Mouse (Mus musculus) erythroid progenitor cell, adult 5-6 weeks (primary cell): ENCODE measurements around the gene Rap1gap2. TPM values are rescaled to one million over a fixed set of nuclear protein-coding genes. Genes with fewer than 3 reads are reported as not detected.
A peak's percentile ranks its signal among the peaks of the same experiment; 100 is the strongest.

Experiments
- ATAC-seq: replicated peaks from 2 replicates; pipeline ENCODE4 v1.8.0; 2016; ENCODE audit warnings: moderate number of reproducible peaks, mild to moderate bottlenecking, moderate TSS enrichment, inconsistent platforms; ENCODE audit not compliant: poor library complexity, low FRiP score, severe bottlenecking
- total RNA-seq, 2 experiments: library from RNA; stranded (forward) in 1 of 2; stranded (reverse) in 1 of 2; fragments of 150-400 nt in 1 of 2; fragments of 186-747, 209-891 nt in 1 of 2; gene quantifications; 2 replicates each; pipeline versions ENCODE4 v1.2.3 to v1.2.4; 2015 to 2017; ENCODE audit warnings: low replicate concordance in 2 of 2

The Rap1gap2 gene
- total RNA-seq, 2 experiments from 2014 or later: 1.3 to 3.0 TPM

DNA sequence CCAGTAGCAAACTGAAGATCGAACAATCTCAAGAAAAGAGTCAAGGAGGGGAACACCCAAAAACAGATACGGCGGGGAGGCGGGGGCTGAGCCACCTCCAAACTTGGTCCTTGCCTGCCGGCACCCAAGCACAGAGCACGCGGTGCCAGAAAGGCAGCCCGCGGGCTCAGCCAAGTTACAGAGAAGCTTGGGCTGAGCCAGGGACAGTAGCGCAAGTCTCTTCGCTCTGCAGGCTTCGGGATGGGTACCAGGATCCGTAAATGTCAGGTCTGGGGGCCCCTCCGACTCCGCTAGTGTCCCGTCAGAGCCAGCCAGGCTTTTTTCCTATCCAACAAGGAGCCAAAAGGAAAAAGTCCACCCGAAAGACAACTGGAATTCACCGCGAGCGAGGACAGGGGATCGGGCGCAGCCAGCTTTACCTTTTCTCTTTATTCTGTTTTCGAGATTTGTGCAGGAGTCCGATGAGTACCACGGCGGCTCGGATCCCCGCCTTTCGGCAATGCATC lies 88.7 kb downstream of the Rap1gap2 start:
- no peak for ATAC-seq

DNA sequence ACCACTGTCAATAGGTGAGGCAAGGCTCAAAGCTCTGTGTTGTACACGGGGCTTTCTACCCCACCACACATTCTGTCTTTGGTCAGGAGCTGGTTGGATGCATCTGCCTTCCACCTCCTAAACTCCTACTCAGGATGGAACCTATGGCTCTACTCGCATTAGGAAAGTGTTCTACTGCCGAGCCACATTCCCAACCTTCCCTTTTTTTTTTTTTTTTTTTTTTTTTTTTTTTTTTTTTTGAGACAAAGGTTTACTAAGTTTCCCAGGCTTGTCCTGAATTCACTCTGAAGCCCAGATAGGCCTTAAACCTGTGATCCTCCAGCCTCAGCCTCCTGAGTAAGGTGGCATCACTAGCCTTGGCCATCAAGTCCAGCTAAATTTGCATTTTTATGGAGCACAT lies 90.5 kb downstream of the Rap1gap2 start:
- ATAC-seq: no peak

DNA sequence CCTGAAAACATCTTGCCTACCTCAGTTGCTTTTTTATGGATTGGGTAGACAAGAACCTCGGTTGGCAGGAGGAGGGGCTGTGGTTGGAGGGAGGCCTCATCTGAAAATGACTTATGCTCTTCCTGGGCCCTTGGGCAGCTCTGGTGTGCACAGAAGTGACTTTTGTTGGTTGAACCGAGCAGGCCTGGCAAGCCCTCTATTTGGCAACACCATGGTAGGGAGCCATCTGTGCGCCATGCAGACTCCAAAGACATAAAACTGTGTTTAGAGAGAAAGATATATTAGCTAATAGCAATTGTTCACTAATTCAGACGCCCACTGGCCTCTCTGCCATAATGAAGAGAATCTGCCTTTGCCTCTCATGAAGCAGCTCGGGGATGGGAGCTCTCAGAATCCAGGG lies 94.6 kb downstream of the Rap1gap2 start:
- ATAC-seq: no peak

DNA sequence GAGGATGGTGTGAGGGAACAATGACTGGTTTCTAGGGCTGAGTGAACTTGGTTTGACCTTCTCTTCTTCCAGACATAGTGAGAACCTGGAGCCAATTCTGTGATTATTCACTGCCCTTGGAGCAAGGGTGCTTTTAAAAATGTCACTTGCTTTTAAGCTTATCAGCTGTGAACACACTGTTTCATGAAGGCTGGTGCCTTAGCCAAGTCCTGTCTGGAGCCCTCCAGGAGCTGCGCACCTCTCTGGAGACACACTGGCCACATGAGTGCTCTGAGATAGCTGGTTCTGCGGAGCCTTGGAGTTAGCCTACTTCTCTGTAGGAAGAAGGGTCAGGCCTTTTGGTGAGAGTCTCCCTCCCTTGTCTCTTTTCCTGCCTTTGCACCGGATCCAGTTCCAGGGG lies 95.7 kb downstream of the Rap1gap2 start:
- ATAC-seq: no peak

DNA sequence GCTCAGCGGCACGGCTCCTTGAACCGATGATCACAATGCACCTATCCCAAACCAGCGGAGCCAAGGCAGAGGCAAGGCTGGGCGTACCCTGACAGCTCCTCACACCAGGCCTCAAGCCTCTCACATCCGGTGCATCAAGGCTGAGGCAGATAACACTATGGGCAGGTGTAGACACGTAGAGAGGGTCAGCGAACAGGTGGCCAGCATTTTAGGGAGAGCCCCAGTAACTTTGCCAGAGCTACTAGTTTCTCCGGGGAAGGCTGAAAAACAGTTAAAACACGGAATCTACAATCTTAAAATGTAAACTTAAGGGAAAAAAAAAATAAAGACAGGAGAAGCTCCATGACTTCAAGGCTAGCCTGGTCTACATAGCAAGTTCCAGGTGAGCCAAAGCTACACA lies 98.1 kb downstream of the Rap1gap2 start:
- ATAC-seq: no peak

DNA sequence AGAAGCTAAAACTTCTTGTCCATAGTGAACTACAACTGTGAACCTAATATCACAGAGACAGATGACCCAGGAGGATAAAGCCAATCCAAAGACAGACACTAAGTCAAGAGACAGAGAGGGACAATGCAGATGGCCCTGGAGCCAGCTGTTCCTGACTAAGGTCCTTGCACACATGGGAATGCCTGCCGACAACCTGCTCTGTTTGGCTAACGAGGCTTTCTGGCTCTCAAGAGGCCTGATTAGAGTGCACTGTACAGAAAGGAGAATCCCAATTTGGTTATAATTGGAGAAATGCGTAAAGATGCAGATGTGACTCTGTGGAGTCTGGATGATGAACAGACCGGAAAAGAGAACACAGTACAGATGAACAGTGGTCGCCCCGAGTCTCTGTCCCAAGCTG lies 104.4 kb downstream of the Rap1gap2 start:
- ATAC-seq: no peak

DNA sequence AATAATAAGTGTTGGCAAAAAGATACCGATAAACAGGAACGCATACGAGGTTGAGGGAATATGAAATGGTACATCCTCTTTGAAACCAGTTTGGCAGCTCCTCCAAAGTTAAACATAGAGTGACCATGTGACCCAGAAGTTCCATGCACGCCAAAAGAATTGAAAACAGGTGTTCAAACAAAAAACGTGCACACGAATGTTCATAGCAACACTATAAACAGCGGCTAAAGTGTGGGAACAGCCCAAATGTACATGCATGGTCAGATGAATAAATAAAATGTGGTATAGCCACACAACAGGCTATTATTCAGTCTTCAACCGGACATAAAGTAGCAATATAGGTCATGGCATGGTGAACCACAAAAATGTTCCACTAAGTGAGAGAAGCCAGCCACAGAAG lies 108.2 kb downstream of the Rap1gap2 start:
- no peak for ATAC-seq

DNA sequence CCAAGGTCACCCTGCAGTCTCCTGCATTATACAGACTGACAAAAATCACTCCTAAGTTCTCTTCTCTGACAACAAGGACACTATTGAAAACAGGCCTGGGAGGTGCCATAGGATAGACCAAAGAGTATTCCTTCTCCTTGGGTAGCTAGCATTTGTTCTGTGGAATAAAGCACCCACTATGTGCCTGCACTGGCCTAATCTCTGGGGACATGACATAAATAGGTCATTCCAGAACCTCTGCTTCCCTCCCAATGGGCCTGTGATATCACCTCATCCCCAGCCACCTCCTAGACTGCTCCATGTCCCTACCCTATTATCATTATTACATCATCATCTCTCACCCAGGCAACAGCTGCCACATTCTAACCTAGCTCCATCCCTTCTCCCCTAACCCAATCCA lies 108.7 kb downstream of the Rap1gap2 start:
- ATAC-seq: no peak

DNA sequence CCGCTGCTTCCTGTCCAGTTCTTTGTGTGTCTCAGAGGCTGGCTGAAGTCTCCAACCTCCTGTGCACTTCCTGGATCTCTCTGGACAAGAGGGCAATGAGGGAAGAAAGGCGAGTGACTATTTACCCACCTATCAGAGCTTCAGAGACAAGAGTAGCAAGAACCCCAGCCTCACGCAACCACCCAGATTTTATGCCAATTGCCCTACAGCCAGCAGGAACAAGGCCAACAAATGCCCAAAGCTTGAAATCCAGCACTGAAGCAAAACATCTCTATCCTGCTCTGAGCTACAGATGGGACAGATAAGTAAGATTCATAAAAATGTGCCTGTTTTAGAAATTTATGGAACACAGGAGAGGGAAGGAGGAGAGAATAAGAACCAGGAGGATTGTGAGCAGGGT lies 109.7 kb downstream of the Rap1gap2 start:
- ATAC-seq: no peak

DNA sequence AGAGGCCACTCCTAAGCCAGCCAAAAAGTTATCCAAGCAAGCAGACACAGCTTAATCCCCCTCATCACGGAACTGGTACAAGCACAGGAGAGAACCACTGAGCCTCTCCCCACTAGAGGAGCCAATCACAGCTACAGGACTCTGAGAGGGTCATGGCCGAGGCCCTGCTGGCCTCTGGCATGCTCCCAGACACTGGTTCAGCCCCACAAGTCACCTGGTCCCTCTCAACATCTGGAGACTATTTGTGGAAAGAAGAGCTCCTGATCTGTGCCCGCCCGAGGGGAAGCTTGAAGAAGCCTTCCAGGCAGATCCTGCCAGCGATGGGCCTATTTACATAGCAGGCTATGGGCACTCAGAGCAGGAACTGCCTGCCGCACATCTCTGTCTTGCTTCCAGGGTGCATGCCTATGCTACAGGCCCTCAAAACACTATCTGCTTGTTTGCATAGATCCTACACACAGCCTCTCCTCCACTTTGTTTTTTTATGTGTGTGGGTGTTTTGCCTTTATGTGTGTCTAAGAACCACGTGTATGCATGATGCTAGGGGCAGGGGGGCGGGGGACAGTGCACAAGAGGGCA lies 111.1 kb downstream of the Rap1gap2 start:
- ATAC-seq: no peak

DNA sequence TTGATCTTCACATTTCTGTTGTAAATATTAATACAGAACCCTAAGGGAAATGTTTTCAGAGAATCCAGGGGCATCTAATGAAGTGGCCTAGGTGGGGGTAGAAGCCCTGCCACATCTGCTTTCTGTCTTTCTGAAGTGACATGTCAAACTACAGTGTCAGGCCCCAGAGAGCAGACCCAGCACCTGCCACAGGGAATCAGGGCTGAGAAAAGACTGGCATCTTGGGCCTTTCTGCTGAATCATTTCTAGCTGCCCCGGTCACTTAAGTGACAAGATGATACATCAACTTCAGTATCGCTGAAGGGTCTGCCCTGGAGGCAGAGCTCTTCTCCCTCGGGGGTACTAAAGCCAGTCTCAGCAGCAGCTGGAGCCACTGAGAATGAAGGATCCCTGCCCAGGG lies 111.7 kb downstream of the Rap1gap2 start:
- ATAC-seq: no peak

DNA sequence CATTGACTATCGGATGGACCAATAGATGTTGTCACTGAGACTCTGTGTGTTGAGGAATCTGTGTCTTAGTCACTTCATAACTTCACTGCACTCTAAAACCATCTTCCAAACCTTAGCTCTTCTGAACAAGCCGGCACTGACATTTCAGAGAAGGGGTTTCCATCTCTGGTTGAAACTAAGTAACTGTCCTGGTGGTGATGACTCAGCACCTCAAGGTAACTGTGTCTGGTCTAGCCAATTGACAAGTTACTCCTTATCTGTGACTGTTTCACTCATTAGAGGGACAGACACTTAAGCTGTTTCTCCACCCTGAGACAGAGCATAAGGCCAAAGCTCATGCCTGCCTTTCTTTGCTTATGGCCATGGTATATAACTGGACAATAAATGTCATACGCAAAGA lies 114.1 kb downstream of the Rap1gap2 start:
- ATAC-seq: no peak

DNA sequence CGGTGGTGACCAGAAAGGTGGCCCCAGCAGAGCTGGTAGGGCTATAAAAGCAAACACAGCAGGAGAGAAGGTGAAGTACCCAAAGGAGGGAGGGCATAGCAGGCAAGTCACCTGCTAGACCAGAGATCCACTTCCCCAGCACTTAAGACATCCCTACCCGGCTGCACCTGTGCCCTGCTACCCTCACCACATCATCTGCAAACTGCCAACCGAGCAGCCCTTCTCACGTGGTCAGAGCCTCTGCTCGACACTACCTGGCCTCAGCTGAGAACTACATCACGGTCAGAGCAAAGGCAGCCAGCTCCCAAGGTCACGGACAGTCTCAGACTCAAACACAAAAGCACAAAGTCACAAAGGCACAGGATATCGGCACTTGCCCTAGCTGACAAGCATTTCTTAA lies 116.8 kb downstream of the Rap1gap2 start:
- no peak for ATAC-seq

DNA sequence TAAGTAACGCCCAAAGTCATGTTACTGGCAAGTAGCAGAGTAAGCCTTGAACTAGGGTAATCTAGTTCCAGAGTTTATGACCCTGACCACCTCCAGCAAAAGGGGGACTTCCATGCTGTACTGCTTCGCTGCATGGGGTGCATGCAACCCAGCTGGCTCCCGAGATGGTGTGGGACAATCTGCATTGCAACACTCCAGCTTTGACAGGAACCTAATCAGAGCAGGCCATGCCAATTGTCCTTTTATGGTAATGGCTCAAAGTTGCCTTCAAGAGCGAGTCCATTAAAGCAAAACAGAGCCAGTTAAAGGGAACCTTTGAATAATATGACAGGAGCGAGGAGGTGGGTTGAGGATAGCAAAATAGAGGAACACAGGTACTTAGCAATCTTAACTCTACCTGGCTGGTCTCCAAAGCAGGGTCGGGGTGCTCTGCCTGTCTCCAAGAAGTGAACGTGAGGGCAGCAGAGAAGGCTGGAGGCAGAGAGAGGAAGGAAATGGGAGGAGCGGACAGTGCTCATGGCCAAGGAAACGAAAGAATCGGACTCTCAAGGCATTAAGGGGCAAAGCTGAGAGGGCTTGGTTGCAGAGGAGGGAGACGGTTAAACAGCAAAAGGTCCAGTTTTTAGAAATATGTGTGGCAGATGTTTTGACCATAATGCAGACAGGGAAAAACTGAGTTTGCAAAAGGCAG lies 117.4 kb downstream of the Rap1gap2 start:
- ATAC-seq: no peak

DNA sequence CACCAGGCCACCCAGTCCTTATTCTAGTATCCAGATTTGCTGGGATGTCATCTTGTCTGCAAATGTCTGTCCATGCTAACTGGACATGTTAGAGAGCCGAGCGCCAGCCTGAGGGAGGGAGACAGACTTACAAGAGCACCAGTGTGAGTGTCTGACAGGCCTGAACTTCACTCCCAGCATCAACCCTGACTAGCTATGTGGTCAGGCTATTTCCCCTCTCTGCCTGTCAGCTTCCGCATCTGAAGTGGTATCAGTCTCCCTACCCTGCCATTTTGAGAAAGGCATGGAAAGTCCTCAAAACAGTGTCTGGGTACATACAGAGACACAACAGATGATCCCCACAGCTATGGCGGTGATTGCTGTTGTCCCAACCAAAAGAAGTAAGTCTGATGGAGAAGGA lies 119.6 kb downstream of the Rap1gap2 start:
- ATAC-seq: no peak

DNA sequence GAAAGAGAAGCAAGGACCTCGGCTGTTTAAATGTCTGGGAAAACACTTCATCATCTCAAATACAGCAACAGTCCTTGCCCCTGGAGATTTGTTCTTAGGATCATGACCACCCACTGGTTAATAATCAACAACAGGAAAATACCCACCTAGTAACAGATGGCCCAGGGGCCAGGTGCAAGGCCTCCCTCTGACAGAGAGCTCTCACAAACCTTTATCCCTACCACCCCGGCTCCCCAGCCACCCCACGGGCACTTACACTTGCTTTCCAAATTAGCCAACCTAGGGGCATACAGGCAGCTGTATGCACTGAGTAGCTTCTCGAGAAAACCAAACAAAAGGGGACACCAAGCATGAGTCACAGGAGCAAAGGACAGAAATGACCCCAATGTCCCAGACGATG lies 121.5 kb downstream of the Rap1gap2 start:
- no peak for ATAC-seq

DNA sequence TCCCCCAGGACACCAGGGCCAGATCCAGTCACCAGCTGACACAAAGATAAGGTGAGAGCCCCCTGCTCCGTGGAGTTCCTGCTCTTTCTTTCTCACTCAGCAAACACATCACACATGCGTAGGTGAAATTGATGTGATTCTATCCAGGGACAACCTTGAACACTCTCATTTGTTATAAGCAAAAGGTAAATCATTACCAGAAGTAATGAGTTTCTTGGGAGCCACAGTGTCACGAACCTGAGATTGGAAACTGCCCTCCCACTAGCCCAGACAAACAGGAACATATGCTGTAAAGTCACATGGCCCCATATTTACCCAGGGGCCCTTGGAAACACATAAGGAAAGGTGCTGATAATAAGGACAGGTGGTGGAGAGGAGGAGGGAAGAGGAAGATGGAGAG lies 122.8 kb downstream of the Rap1gap2 start:
- ATAC-seq: no peak

DNA sequence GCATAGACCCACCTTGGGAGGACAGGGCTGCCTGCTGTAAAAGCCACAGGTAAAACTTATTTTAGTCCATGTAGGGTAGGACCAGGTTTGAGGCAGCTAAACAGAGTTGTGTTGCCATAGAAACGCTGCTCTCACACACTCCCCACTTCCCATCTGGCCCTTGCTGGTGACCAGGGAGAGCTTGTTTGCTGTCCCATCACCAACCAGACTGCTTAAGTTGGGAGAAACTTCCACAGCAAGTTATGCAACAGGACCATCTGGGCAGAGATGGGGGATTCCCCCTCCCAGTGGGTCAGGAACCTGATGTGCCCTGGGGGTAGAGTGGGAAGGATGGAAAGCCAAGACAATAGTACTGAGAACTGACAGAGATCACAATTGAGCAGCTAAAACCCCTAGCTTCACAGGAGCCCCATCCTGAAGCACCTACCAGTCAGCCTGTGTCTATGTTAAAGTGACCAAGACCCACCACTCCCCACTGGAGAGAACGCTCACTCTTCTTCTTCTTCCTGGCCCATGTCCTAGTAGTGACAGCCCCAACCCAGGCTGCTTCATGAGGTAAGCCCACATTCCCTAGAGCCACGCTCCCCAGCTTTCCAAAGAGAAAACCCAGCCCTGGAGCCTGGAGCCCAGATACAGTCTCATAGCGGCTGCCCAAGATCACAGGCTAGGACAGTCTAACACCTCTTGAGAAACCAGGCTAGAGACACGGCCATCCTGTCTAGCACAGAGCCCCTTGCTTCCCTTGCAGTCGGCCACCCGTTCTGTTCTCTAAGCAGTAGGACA lies 125.1 kb downstream of the Rap1gap2 start:
- ATAC-seq: 0 out of 2 replicates have a peak, but pooled peaks have one; percentile 31

DNA sequence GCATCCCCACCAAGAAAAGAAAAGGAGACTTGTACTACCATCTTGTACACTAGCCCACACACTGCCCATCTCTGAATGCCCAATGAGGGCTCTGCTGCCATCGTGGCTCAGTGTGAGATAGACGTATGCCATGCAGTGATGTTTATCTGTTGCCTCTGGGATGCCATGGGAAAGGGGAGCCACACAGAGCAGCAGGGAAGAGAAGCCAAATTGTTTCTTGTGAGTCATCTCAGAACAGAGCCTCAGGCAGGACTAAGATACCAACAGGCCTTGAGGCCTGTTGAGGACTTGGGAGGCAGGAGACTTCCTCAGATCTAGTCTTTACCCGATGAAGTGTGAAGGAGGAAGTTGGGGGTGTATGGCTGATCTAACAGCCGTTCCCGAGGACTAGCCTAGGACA lies 126.8 kb downstream of the Rap1gap2 start:
- no peak for ATAC-seq

DNA sequence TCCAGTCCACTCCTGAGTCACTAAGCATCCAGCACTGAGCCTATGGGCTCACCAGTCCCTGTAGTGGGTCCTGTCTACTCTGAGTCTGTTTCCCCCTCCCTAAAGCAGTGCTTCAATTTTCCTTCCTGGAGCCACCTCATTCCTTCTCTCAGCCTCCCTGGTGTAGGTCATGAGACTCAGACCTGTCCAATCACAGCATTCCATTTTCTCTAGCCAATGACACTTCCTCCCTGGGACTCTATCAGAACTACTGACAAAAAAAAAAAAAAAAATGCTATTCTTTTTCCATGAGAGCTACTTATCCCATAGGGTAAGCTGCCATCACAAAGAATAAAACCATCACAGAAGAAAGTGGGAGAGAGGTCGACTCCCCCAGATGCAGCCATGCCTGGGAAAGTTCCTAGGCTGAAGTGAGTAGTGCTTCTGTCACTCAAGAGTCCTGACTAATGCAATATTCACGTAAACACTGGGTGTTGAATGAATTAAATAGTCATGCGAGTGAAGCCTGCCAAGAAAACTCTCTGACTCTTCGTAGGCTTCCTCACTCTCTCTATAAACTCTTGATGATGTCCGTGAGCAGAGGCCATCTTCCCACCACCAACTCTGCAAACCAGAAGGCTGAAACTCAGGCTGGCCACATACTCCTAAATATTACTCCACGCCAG lies 127.4 kb downstream of the Rap1gap2 start:
- ATAC-seq: no peak

DNA sequence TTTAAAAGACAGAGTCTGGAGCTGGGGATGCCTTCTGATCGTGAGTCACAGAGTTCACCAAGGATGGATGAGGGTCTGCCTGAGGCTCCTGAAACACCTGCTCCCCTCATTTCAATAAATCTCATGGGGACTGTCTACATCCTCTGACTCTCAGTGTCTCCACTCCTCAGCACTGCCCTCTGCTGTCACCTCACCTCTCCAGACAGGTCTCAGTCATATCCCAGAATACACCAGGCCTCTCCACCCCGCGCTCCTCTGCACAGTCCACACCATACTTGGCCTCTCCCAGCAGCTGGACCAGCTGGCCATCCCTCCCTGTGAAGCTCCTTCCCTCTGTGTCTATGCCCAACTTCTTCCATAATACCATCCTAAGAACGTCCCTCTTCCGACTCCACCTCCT lies 128.9 kb downstream of the Rap1gap2 start:
- no peak for ATAC-seq
